Mouse (Mus musculus): Measurements from ENCODE around the gene Nfasc.

DNA sequence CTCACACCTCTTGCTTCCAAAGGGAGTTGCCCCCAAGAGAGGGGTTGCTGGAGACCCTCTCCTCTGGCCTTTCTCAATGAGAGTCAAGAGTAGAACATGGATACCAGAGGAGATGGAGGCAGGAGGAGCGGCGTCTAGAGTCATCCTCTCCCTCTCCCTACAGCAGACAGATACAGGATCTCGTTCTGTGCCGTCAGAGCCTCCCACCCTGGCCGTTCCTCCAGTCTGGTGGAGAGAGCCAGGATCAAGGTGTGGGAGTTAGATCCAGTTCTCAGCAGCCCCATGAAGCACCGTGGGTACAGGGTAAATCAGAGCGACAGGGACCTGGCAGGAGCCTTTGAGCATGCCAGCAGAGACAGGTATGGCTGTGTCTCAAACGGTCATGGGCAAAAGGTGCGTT, 209.1 kb downstream of the Nfasc start:
- TF ChIP-seq POLR2A (IDR thresholded peaks at IDR 0.05; ENCODE audit: borderline replicate concordance, control insufficient read depth, low read depth, low read length) (no peak), CTCF (IDR thresholded peaks at IDR 0.05; ENCODE audit: control insufficient read depth, insufficient read depth, low read length) (no peak)
